Mouse (Mus musculus): ENCODE data around the gene Hc.
A peak's percentile ranks its signal among the peaks of the same experiment; 100 is the strongest.

DNA sequence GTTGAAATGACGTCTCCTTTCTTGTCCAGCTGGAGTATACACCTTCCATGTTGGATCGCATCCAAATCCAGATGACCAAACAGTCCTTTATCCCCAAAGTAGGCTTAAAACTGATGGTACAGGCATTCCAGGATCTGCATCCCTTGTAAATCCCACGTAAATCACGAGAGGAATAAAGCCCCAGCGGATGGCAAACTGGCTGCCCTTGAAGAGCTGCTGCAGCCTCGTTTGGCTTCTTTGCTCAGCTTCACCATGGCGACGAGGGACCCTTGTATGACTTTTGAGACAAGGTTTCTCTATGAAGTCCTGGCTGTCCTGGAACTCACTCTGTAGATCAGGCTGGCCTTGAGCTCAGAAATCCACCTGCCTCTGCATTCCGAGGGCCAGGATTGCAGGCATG lies 96.6 kb downstream of the Hc start:
- TF ChIP-seq CTCF (conservative IDR thresholded peaks at IDR 0.05 in 1 of 2, IDR thresholded peaks at IDR 0.05 in 1 of 2; ENCODE audit: low read depth in 2 of 2, low read length in 2 of 2) (no peak), MAZ (IDR thresholded peaks at IDR 0.05; ENCODE audit: low read depth, low read length) (no peak), ZMIZ1 (IDR thresholded peaks at IDR 0.05; ENCODE audit: low read depth, low read length) (no peak), CHD1 (IDR thresholded peaks at IDR 0.05; ENCODE audit: low read depth, low read length) (no peak), JUND (conservative IDR thresholded peaks at IDR 0.05; ENCODE audit: low read depth, low read length) (no peak), POLR2A (IDR thresholded peaks at IDR 0.05; ENCODE audit: low read depth, low read length) (no peak), JUN (IDR thresholded peaks at IDR 0.05; ENCODE audit: insufficient read depth, low read depth, low read length) (no peak), SIN3A (IDR thresholded peaks at IDR 0.05; ENCODE audit: low read length) (0 out of 2 replicates have a peak, but pooled peaks have one; percentile 33), TBP (conservative IDR thresholded peaks at IDR 0.05; ENCODE audit: low read depth, low read length) (no peak), EP300 (IDR thresholded peaks at IDR 0.05; ENCODE audit: low read length) (no peak)
